Mouse (Mus musculus) embryo, embryonic 9.5 days (tissue): ENCODE data around the gene Scn7a.
A peak's percentile ranks its signal among the peaks of the same experiment; 100 is the strongest.

ENCODE experiments used
- DNase-seq: peaks from one replicate; pipeline ENCODE4 v3.0.0-alpha.2; 2017; ENCODE audit errors: extremely low spot score

The Scn7a gene

GRCm38 (mm10) chr2:66784765-66785164 lies at the start of gene Scn7a:
TSS of gene Scn7a (minus strand) at chr2:66784914.
- peak; percentile 33 for DNase-seq

DNA sequence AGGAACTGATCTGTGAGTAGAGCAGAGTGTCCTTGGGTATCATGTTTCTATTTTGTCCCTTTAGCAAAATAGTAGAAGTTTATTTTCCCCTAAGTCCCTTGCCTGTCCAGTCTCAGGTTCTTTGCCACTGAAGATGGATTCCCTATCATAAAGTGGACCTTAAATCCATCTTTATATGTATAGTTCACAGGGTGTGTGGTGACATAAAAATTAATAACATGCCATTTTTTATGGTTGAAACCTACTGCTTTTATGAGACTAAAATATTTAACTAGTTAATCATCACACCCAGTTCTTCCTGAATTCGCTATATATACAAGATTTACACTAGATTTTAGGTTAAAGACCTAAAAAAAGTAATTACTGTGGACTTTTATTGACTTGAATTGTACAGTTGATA lies 43.0 kb upstream of the Scn7a start:
- no peak for DNase-seq

DNA sequence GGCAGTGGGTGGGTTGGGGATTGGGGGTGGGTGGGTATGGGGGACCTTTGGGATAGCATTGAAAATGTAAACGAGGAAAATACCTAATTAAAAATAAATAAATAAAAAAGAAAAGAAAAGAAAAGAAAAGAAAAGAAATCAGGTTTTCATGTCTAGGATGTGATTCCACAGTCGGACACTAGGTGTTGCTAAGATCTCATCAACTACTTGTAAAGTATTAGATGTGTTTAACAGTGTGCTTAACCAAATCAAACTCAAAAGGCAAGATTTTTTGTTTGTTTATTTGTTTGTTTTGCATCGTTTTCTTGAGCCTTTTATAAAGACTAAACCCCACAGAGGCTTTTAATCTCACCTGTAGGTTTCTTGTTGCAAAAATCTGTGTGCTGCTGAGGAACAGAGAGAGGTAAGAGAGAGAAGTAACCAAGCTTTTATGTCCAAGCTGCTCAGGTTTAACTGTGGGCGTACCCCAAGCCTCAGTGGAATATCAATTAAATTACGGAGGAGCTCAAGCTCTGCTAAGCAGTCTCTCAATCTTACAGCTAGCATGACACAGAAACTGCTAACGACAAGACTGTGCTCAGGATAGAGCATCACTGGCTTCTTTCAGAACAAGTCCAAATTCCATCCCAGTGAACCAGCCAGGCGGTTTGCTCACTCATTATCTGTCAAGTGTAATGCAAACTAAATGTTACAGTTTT lies 35.3 kb upstream of the Scn7a start:
- DNase-seq, result no peak

DNA sequence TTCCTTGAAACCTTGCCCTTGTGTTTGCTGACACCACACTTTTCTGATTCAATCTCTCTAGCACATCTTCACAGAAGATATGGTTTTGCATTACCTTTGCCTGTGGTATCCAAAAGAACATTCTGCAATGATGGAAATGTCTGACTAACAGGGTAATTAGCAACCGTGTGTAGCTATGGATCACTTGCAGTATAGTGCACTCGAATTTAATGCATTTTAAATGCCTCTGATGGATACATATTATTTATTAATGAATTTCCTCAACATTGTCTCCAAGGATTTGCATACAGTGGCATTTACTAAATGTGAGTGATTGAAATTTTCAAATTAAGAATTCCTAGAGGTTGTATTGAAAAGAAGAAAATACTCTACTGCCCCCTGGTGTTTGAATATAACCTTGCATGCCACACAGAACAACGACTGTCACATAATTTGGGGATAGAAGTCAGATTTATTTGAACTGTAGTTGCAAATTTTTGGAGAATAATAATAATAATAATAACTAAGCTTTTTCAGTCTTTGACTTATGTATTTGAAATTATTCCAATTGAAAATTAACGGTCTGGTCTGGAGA lies 15.0 kb upstream of the Scn7a start:
- peak; percentile 29 for DNase-seq

DNA sequence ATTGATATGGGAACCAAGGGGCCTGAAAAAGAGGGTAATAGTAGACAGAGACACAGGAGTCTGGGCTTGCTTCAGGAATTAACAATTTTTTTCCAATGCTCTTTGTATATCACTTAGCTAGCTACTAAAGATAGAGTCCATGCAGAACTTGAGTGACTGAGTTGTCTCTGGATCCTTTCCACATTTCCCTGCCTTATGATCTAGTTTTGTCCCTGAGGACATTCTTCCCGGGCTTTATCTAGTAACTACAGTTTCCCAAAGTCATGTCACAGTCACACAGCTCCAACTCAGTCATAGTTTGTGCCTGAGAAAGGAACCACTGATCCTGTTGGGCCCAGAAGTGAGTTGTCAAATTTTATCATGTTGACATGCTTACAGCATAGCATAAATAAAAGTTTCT lies 12.8 kb upstream of the Scn7a start:
- DNase-seq, result no peak

GRCm38 (mm10) chr2:66791629-66792028 lies 6.9 kb upstream of the Scn7a start:
- no peak for DNase-seq

- DNase-seq, result no peak
Measured at GRCm38 (mm10) chr2:66780884-66781283, 3.8 kb downstream of the Scn7a start.

DNA sequence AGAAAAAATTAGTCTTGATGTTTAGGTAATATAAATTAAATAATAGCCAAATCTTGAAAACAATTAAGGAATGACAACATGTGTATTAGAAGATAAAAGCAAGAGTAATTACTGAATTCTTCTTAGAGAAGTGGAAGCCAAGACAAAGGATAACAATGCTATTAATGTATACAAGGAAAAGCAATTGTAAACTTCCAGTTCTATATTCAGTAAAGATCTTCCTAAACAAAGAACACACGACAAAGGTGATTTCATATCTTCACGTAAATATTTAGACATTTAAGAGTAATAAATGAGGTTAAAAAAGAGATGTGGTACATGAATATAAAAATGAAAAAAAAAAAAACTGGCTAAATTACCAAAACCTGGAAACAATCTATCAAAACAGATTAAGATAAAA lies 16.7 kb downstream of the Scn7a start:
- no peak for DNase-seq

GRCm38 (mm10) chr2:66765170-66765569 lies 19.5 kb downstream of the Scn7a start:
- no peak for DNase-seq

DNA sequence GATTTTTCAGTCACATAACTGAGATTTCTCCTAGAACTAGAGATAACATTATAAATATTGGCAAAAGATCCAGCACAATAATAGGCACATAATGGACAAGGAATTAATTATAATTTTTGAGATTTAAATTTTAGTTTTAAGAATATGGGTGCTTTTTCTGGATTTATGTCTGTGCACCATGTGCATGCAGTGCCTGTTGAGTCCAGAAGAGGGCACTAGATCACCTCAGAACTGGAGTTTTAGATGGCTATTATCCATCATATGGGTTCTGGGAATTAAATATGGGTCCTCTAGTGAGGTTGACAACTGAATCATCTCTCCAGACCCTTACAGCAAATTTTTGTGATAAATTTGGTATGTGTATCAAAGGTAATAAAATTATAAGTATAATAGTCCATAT lies 21.8 kb downstream of the Scn7a start:
- no peak for DNase-seq

- DNase-seq, result no peak
Measured at GRCm38 (mm10) chr2:66728002-66728401, 56.7 kb downstream of the Scn7a start.

GRCm38 (mm10) chr2:66727585-66727974 lies 57.1 kb downstream of the Scn7a start:
- no peak for DNase-seq

DNA sequence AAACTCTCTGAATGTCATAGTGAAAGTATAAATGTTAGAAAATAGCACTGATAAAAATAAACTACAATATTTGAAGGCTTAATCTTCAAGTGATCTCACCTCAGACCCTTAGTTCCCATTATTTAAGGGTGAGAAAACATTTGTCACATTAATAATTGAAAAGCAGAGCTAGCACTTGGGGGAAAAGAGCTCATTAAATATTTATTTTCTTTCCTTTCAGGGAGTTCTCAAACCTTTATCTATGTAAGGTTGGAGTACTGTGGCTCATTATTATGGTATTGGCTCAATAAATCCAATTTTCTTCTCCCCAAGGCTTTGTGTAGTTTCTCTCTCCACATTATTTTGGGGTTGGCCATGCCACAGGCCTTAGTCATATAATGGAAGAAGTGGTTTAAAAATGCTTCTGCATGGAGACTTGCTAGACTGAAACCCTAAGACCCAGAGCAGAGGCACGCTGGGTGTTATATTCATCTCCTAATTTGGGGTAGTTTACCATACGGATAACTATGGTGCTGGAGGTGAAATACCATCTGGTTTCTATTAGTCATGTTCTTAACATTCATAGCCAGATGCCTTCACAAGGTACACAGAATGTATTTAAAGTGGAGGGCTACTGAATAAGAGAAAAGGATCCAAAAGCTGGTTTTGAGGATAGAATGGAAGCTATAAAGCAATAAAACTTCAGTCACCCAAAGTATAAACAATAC lies 57.7 kb downstream of the Scn7a start:
- DNase-seq, result no peak

GRCm38 (mm10) chr2:66712071-66712470 lies 72.6 kb downstream of the Scn7a start:
- no peak for DNase-seq

DNA sequence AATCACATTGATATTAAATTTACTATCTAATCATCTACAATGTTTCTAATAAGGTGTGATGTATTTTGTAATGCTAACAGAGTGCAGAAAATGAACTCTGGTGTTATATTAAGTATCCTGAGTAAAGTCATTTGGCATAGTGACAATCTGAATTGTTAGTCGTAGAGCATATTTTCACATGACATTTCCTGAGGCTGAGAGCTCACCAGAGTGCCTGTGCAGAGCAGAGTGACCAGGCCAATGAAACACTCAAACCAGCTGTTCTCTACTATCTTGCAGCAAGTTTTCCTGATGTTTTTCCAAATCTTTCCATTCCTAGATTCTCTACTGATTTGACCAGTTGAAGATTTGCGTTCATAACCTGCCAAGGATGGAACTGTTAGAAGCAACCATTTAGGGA lies 92.4 kb downstream of the Scn7a start:
- no peak for DNase-seq

GRCm38 (mm10) chr2:66661988-66662387 lies 122.7 kb downstream of the Scn7a start:
- DNase-seq, result no peak

DNA sequence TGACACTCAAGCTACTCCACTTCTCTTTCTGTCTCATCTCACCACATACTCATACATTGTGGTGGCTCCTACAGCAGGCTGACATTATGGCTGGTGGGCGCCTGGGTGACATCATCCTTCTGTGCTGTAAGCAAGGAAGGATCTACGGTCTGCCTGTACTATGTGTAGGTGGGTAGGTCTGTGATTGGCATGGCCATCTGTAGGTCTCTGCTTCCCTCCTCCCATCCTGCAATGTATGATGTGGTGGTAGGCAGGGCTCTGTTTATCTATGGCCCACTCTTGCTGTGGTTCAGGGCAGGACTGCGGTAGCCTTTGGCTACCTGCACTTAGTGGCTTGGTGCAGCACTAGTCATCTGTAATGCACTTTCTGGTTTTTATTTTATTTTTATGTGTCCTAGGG lies 128.3 kb downstream of the Scn7a start:
- DNase-seq, result no peak

DNA sequence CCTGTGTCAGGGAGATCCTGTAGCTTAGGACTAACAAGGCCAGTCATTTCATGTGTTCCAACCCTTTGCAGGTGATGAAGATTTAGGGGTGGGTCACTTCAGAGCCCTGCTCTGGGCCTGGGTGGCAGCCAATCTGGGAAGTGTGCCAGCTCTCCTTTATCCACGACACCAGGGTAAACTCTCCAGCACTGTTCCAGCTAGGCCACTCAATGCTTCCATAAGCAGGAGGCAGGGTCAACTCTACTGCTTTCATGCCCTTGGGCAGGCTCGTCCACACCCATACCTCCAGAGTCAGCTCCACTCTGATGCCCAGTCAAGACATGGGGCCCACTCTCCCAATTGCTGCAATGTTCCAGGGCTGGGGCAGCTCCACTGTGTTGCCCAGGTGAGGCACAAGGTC lies 129.3 kb downstream of the Scn7a start:
- DNase-seq, result no peak

DNA sequence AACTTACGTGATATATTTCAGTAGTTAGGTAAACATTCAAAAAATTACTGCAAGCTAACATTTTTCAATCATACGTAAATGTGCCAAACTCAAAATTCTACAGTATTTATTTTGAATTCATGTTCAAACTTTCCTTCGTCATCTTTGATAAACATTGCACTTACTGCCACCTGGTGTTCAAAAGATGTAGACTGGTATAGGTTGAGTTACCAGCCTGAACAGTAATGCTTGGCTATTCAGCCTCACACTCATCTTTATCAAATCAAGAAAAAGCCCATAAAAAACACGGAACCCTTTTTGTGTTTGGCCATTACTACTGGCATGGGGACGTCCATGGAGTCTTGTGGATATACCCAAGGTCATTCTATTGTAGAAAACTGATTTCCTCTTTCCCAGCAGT lies 140.3 kb downstream of the Scn7a start:
- peak; percentile 15 for DNase-seq

DNA sequence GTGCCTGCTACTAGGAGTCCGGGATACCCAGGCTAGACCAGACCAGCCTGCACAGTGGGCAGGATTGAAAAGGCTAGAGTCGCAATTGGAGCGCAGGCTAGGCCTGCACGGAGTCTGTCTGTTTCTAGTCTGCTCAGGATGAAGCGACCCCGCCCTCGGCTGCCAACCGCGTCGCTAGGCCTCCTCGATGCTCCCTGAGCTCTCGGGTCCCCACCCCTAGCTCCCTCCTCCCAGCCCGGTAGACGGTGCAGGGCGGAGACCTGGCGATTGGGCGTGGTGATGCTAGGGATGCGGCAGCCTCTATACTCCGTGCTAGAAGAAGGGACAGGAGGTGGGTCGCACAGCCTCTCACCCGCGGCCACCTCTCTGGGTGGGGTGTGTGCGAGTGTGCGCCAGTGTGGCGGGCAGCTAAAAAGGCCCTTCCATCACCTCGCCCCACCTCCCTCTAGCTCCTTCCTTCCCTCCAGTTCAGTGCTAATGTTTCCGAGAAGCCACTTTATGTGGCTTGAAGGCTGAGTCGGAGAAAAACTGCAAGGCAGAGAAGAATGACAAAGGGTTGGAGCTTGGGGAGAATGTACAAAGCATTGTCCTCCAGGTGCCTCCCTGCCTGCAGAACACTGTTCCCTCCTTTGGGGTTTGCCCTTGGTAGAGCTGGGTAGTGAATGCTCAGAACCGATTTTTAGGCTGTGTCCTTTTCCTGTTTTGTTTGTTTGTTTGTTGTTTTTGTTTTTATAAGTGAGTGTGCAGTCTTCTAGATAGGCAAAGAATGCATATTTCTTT lies 149.9 kb downstream of the Scn7a start, which contains the start of gene Scn9a:
Scn9a (minus strand) TSS at position 383 of the 780 bp plus-strand sequence.
- DNase-seq, result peak; percentile 57

DNA sequence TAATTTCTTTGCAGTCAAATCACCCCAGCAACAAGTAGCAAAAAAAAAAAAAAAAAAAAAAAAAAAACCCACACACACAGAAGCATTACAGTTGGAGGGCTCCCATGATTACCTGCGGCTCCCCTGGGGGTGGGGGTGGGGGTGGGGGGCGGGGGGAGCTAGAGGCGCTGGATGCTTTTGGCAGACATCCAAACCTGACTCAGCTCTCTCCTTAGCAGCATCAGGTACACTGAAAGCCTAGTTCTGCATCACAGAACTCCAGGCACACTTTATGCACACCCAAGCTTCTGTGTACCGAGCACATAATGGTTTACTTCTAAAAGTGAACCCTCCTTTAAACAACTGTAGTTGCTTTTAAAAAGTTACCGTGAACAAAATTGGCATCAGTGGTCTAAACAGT lies 152.0 kb downstream of the Scn7a start:
- no peak for DNase-seq
